Mouse (Mus musculus) gastrocnemius, adult 2 months (tissue): ENCODE data around the gene Appbp2. TPM values are rescaled to one million over a fixed set of nuclear protein-coding genes. Genes with fewer than 3 reads are reported as not detected.

Experiments
- DNase-seq: peaks from one replicate; pipeline ENCODE4 v3.0.0; 2022
- H3K27ac ChIP-seq: fragments of 200-600 bp; 2 replicates; pipeline ENCODE4 v1.8.1; 2022; ENCODE audit warnings: mild to moderate bottlenecking
- H3K4me3 ChIP-seq: fragments of 200-600 bp; 2 replicates; pipeline ENCODE4 v1.8.1; 2022; ENCODE audit warnings: mild to moderate bottlenecking, moderate library complexity
- CTCF ChIP-seq: fragments of 200-600 bp; IDR thresholded peaks from 2 replicates; pipeline ENCODE4 v1.8.1; 2022; ENCODE audit warnings: antibody characterized with exemption, mild to moderate bottlenecking, moderate library complexity
- intact Hi-C: fragments of 180-260 bp; cut with DNase I; formaldehyde crosslinking; loops from one replicate; pipeline ENCODE4 v1.15.1; 2025
- total RNA-seq, 2 experiments: library from RNA; stranded (reverse); gene quantifications; 2 replicates each; pipeline ENCODE4 v1.2.3; 2021

Gene Appbp2
- total RNA-seq, 2 experiments from 2014 or later, result 8.1 to 10.8 TPM

DNA sequence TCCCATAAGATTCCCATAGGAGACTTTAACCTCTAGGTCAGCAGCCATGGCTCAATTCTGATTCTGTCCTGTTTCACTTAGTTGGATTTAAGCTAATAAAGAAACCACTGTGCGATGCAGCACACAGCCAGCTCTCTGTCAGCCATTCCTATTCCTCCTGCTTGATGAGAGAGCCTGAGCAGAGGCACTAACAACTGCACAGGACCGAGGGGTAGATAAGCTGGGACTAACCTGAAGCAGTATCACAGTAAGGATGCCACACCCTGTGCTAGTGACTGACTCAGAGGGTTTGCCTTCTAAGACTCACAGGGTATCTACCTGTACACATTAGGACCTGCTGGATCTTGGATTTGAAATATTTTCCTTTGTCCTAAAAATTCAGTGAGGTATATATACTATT lies 21.7 kb downstream of the Appbp2 start:
- no peak for TF ChIP-seq CTCF
- intact Hi-C loops, result no loop called here

GRCm38 (mm10) chr11:85211151-85211550 lies 23.8 kb downstream of the Appbp2 start:
- no peak overlapping the region for H3K27ac ChIP-seq
- TF ChIP-seq CTCF, result no peak
- intact Hi-C loops, result no loop called here
- no peak overlapping the region for H3K4me3 ChIP-seq
- no peak for DNase-seq

More for the DNA sequence above, 21.7 kb downstream of the Appbp2 start:
- no peak for DNase-seq
- no peak overlapping the region for H3K27ac ChIP-seq
- no peak overlapping the region for H3K4me3 ChIP-seq

DNA sequence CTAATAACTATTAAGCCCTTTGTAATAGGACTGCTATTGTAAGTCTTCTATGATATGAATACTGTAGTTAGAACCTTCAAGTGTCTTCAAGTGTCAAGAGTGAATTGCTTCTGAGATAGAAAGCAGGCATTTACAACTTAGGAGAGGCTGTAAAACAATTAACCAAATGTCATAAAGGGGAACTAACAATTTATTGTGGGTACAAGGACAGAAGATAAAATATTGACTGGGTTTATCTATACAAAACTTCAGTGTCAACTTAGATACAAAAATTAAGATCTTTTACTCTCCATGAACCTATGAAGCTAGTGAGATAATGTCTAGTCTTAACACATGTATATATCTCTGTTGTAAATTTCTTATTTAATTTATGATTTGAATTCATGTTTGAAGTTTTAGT lies 28.7 kb downstream of the Appbp2 start:
- TF ChIP-seq CTCF, result no peak
- no peak overlapping the region for H3K27ac ChIP-seq
- DNase-seq, result no peak
- H3K4me3 ChIP-seq, result no peak overlapping the region
- intact Hi-C loops, result no loop called here

DNA sequence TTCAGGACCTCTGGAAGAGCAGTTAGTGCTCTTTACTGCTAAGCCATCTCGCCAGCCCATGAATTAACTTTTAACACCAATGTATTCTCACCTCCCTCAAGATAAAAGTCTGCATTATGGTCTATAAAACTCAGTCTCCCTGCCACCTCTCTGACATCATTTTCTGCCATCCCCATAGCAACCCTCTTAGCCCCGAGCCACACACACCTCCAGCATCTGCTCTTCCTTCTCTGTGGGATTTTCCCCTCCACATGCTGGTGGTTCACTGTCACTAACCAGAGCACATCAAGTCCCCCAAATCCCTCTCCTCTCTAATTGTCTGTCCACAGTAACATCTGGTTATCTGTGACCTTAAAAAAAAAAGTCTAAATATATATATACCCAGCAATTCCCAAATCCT lies 36.0 kb downstream of the Appbp2 start:
- H3K27ac ChIP-seq, result no peak overlapping the region
- no peak for DNase-seq
- no peak overlapping the region for H3K4me3 ChIP-seq
- intact Hi-C loops, result loop anchor here (10.0 kb wide), 1 partner anchor 136 kb away; no protein-coding TSS in a partner anchor
- TF ChIP-seq CTCF, result no peak

- no peak for TF ChIP-seq CTCF
- DNase-seq, result no peak
- Histone ChIP-seq H3K4me3 (no peak overlapping the region), H3K27ac (no peak overlapping the region)
- intact Hi-C loops, result loop anchor here (10.0 kb wide), 1 partner anchor 139 kb away; no protein-coding TSS in a partner anchor
These were observed 38.9 kb downstream of the Appbp2 start for GRCm38 (mm10) chr11:85196046-85196445.

- intact Hi-C loops, result loop anchor here (10.0 kb wide), 1 partner anchor 141 kb away; no protein-coding TSS in a partner anchor
- DNase-seq, result no peak
- TF ChIP-seq CTCF, result no peak
- Histone ChIP-seq H3K4me3 (no peak overlapping the region), H3K27ac (no peak overlapping the region)
These were observed 40.7 kb downstream of the Appbp2 start for GRCm38 (mm10) chr11:85194206-85194605.

GRCm38 (mm10) chr11:85190741-85191140 lies 44.2 kb downstream of the Appbp2 start:
- intact Hi-C loops, result loop anchor here (10.0 kb wide), 1 partner anchor 144 kb away; no protein-coding TSS in a partner anchor
- Histone ChIP-seq H3K27ac (no peak overlapping the region), H3K4me3 (no peak overlapping the region)
- TF ChIP-seq CTCF, result no peak
- no peak for DNase-seq

DNA sequence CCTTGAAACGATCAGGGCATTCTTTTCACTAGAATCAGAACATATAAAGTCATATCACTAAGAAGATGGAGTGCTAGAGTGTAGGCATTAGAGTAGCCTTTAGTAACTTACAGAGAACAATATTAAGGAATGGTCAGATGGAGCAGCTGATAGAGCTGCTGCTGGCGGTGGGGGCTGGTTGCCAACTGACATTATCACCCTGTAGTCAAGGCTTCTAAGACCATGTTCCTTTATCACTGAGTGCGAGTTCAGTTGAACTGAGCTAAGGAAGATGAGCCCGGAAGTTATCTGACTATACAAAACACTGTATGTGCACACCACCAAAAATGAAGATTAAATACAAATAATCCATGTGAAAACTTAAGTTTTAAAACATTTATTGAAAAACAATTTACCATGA lies 45.8 kb downstream of the Appbp2 start:
- DNase-seq, result no peak
- Histone ChIP-seq H3K4me3 (no peak overlapping the region), H3K27ac (no peak overlapping the region)
- intact Hi-C loops, result no loop called here
- TF ChIP-seq CTCF, result no peak

- no peak overlapping the region for H3K27ac ChIP-seq
- H3K4me3 ChIP-seq, result no peak overlapping the region
- no peak for TF ChIP-seq CTCF
- no peak for DNase-seq
- intact Hi-C loops, result loop anchor here (5.0 kb wide), 1 partner anchor 268 kb away; the partner anchor contains the start of gene Znhit3
These were observed 50.1 kb downstream of the Appbp2 start for GRCm38 (mm10) chr11:85184839-85185238.

DNA sequence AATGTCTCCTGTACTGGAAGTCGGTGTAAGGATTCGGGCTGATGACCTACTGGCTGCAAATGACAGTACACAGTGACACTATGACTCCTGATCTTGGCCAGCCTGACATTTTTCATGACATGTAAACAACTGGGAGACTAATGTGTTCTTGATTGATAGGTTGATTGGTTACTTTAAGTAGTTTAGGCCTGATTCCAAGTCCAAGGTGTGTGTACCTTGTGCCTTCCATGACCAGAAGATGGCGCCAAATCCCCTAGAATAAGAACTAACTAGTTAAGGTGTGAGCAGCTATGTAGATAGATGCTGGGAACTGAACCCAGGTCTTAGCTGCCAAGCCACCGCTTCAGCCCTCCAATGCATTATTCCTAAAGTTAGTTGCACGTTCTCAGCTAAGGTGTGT lies 50.8 kb downstream of the Appbp2 start:
- intact Hi-C loops, result loop anchor here (5.0 kb wide), 1 partner anchor 267 kb away; the partner anchor contains the start of gene Znhit3
- peak; percentile 68 for TF ChIP-seq CTCF
- peak; percentile 34 for DNase-seq
- Histone ChIP-seq H3K4me3 (no peak overlapping the region), H3K27ac (no peak overlapping the region)

- intact Hi-C loops, result loop anchor here (5.0 kb wide), 1 partner anchor 266 kb away; the partner anchor contains the start of gene Znhit3
- H3K27ac ChIP-seq, result 0 out of 2 replicates have a peak overlapping the region, but pooled peaks have one; percentile 46
These were observed 51.6 kb downstream of the Appbp2 start for GRCm38 (mm10) chr11:85183284-85183779.

DNA sequence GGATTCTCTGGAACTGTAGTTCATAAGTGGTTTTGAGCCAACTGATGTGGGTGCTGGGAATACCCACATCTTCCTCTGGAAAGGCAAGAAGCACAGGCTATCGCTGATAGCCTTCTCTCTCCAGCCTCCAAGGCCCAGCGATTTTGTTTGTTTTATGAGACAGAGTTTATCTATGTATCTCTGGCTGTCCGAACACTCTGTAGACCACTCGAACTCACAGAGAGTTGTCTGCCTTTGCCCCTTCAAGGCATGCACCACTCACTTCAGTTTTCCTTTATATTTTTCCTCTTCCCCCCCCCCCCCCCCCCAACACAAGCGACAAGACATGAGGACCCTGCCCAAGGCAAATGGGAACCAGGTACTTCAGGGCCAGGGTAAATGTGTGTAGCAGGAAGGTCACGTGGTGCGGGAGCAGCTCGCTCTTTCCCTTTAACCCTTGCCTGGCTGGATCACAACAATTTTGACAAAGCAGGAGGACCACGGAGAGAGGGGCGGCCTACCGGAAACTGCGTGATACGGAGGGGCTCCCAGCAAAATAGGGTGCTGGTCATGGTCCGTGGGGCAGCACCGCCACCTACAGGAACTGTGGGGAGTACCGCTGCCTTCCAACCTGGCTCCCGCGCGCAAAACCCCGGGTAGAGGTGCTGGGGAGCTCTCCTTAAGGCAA lies 52.2 kb downstream of the Appbp2 start:
- TF ChIP-seq CTCF, result peak; percentile 78
- peak overlapping the region; percentile 76 for H3K4me3 ChIP-seq

More at GRCm38 (mm10) chr11:85183284-85183779, 51.6 kb downstream of the Appbp2 start:
- no peak for TF ChIP-seq CTCF
- peak overlapping the region; percentile 76 for H3K4me3 ChIP-seq
- peak; percentile 19 for DNase-seq

DNA sequence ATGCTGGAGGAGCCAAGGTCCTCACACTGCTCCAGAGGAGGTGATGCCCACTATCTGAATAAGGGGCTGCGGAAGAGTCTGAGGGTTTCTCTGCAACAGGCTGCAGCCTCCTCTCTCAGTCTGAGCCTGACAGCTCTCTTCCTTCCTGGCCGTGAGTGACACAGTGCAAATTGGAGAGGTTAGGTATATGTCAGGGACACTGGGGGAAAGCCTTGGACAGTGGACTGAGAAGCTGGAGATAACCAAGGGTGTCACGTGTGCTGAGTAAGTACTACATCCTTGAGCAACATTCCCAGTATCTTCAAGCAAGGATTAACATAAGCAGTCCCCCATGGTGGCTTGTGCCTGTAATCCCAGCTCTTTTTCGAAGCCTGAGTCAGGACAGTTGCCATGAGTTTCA lies 56.5 kb downstream of the Appbp2 start:
- Histone ChIP-seq H3K27ac (no peak overlapping the region), H3K4me3 (no peak overlapping the region)
- DNase-seq, result no peak
- intact Hi-C loops, result no loop called here
- no peak for TF ChIP-seq CTCF

More for the DNA sequence above, 52.2 kb downstream of the Appbp2 start:
- H3K27ac ChIP-seq, result peak overlapping the region; percentile 46; the same call in 1 of the 2 replicates
- DNase-seq, result peak; percentile 69
- intact Hi-C loops, result loop anchor here (5.0 kb wide), 1 partner anchor 265 kb away; the partner anchor contains the start of gene Znhit3

DNA sequence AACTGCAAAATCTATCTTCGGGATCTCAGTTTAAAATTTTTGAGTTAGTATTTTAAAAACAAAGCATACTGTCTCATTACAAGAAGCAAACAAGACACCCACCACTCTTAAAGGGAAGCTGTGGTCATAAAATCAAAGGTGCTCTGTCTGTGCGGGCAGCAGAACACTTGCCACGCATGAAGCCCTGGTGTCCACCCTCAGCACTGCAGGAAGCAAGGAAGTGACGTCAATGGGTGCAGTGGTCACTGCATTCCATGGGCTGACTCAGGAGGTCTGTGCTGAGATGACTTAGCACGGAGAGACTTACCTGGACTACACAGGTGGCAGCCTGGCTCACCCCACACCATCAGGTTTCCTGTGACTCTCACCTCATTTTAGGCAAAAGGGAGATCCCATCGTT lies 57.2 kb downstream of the Appbp2 start:
- DNase-seq, result no peak
- Histone ChIP-seq H3K27ac (no peak overlapping the region), H3K4me3 (no peak overlapping the region)
- no peak for TF ChIP-seq CTCF
- intact Hi-C loops, result no loop called here
